Mouse (Mus musculus): Measurements from ENCODE around the gene Iqcj. TPM values are rescaled to one million over a fixed set of nuclear protein-coding genes. Genes with fewer than 3 reads are reported as not detected.

The Iqcj gene
- not detected for polyA plus RNA-seq (2014; fragmentation: Illumina TruSeq; extraction: RNeasy Lipid Tissue Mini Kit (QIAGEN cat#74804); ENCODE audit: low read depth, low replicate concordance)

DNA sequence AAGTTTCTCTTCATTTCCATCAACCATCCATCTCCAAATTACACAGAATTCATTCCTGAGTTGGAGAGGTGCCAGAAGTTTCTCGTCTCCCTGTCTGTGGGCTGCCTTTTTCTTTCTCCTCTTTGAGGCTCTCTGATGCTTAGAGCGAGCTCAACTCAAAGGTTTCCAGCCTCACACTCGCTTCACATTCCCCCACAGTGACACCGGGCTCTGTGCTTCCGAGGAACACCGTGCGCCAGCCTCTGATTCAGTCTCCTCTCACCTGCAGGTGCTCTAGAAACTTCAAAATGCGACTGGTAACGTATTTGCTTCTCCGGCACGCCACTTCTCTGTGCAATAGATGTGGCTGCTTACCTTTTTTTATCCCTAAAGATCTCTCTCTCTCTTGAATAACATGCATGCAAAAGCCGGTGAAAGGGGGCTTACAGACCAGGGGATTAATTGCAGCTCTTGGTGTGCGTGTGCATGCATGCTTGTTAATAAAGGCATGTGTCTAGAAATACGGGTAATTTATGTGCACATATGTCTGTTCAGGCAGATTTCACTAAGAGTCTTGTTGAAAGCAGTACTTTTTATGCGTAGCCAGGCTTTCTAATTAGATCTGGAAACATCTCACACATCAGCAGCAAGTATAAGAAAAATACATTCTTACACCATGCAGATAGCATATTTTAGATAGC is at the start of gene Iqcj, which contains the start of gene Iqschfp:
Gene Iqcj (plus strand): TSS at position 195 of the 680 bp plus-strand sequence.
Gene Iqschfp (plus strand): TSS at position 207 of the 680 bp plus-strand sequence.

DNA sequence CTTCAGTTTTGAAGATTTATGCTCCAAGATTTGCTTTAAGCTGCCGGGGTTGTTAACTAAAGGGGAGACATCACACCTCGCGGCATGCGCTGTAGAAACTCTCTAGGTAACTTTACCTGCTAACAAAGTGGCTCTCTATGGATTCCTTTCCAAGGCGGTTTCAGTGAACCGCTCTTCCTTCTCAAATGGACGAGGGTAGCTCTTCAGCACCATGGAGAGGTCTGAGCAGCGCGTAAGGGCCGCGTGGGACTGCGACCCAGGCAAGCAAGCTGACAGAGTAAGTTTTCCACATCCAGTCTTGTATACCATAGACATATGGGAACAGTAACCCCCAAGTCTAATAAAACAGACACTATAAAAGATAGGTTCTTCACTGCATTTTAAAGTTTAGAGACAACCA is 172.7 kb downstream of the Iqcj start, which contains the start of gene Schip1:
Gene Schip1 (plus strand): TSS at position 72 of the 400 bp plus-strand sequence.

Other genes starting within 250 kb of the Iqcj start
- gene Iqschfp, start within 50 bp of the Iqcj start, polyA plus RNA-seq (2014; fragmentation: Illumina TruSeq; extraction: RNeasy Lipid Tissue Mini Kit (QIAGEN cat#74804); ENCODE audit: low read depth, low replicate concordance), result not detected
- 138 TPM for gene Schip1, start 172.6 kb downstream of the Iqcj start, polyA plus RNA-seq (2014; fragmentation: Illumina TruSeq; extraction: RNeasy Lipid Tissue Mini Kit (QIAGEN cat#74804); ENCODE audit: low read depth, low replicate concordance)